Mouse (Mus musculus) forebrain, embryonic 11.5 days (tissue): ENCODE data around the gene Zfp683. TPM values are rescaled to one million over a fixed set of nuclear protein-coding genes. Genes with fewer than 3 reads are reported as not detected.

Experiments
- ATAC-seq: fragments of 200-750 bp; cut with Nextera tagmentation; replicated peaks from 2 replicates; pipeline ENCODE4 v1.8.0; 2017; ENCODE audit warnings: moderate TSS enrichment; ENCODE audit not compliant: low FRiP score
- DNase-seq: peaks from one replicate; pipeline ENCODE4 v3.0.0-alpha.2; 2017; ENCODE audit warnings: low spot score
- H3K27ac ChIP-seq: fragments of 300-500 bp; sonication (generic); 2 replicates; pipeline ENCODE4 v1.5.1; 2014; ENCODE audit warnings: low read depth, low read length
- H3K27me3 ChIP-seq: fragments of 300-500 bp; sonication (generic); 2 replicates; pipeline ENCODE4 v1.6.1; 2014; ENCODE audit warnings: mild to moderate bottlenecking, low read length, mixed read lengths; ENCODE audit not compliant: control insufficient read depth, insufficient read depth
- H3K36me3 ChIP-seq: fragments of 300-500 bp; sonication (generic); 2 replicates; pipeline ENCODE4 v1.6.1; 2014; ENCODE audit warnings: mild to moderate bottlenecking, low read length, moderate library complexity, mixed read lengths; ENCODE audit not compliant: control insufficient read depth, insufficient read depth
- H3K4me1 ChIP-seq: fragments of 300-500 bp; sonication (generic); replicated peaks from 2 replicates; pipeline ENCODE4 v1.6.1; 2014; ENCODE audit warnings: low read length, mixed read lengths; ENCODE audit not compliant: control insufficient read depth, insufficient read depth
- H3K4me2 ChIP-seq: fragments of 300-500 bp; sonication (generic); 2 replicates; pipeline ENCODE4 v1.6.1; 2014; ENCODE audit warnings: low read depth, mild to moderate bottlenecking, low read length, moderate library complexity, mixed read lengths; ENCODE audit not compliant: severe bottlenecking
- H3K4me3 ChIP-seq: fragments of 300-500 bp; sonication (generic); 2 replicates; pipeline ENCODE4 v1.5.1; 2014; ENCODE audit warnings: low read depth, low read length
- H3K9ac ChIP-seq: fragments of 300-500 bp; sonication (generic); 2 replicates; pipeline ENCODE4 v1.6.1; 2014; ENCODE audit warnings: low read length
- H3K9me3 ChIP-seq: fragments of 300-500 bp; sonication (generic); 2 replicates; pipeline ENCODE4 v1.6.1; 2016; ENCODE audit warnings: low read length, mixed read lengths; ENCODE audit not compliant: control insufficient read depth
- whole genome bisulfite sequencing: fragments of 180-500 bp; shearing (Covaris S2); extraction: QIAGEN DNeasy Blood & Tissue Kit; methylation state at CpG from one replicate; pipeline ENCODE4 v1.1.7; 2014; 5-methylcytosine and 5-hydroxymethylcytosine counted together
- polyA plus RNA-seq: library from polyadenylated mRNA; unstranded; fragments of >200 nt; fragmentation: Nextera tagmentation; extraction: Ambion mirVana; gene quantifications from 2 replicates; pipeline ENCODE4 v1.2.1, GENCODE M21; 2014

The Zfp683 gene
- polyA plus RNA-seq, 1 experiment from 2014 or later, result not detected

DNA sequence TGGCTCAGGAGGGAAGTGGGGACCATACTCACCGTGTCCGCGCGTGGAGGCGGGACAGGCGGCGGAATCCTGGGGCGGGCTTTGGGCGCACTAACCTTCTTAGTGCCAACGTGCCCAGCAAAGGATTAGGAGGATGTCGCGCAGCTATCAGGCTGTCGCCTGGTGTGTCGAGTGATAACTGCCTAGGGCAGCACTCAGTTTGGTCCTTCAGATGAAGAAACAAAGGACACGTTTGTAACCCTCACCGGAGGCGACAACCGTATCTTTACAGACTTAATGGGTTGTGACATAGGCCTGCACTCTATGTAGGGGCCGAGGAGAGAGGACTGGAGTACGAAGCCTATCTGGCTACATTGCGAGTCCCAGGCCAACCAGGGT is 49.1 kb downstream of the Zfp683 start:
- H3K9me3 ChIP-seq, result no peaks in the 10 kb centered on the region
- WGBS, result 3% methylated on average over 21 of the region's 21 CpGs
- H3K27ac ChIP-seq, result no peak overlapping the region
- H3K27me3 ChIP-seq, result no peaks in the 10 kb centered on the region
- peak overlapping the region; percentile 64 for H3K4me2 ChIP-seq
- H3K4me3 ChIP-seq, result peak overlapping the region; percentile 69
- no peaks in the 10 kb centered on the region for H3K36me3 ChIP-seq
- peak; percentile 50 for ATAC-seq
- no peaks in the 10 kb centered on the region for H3K4me1 ChIP-seq
- H3K9ac ChIP-seq, result peak overlapping the region; percentile 64
- DNase-seq, result no peak

DNA sequence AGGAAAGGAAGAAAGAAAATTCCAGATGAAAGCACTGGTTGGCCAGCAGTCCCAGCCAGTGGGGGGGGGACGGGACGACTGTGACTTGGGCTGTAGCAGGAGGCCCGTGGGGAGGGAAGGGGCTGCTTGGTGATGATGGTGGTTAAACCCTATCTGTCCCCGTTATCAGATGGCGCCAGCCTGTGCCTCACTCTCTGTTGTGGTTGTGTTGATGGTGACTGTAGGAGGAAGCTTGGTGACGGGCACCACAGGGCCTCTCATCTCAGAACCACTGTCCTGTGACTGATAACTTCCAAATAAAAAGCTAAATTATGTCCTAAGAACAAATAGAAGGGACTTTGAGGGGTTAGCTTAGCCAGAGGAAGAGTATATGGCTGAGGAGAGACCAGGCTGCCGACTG is 52.5 kb downstream of the Zfp683 start:
- DNase-seq (no peak), ATAC-seq (no peak)
- H3K9ac ChIP-seq, result no peak overlapping the region
- 83% methylated on average over 7 of the region's 7 CpGs for WGBS
- no peaks in the 10 kb centered on the region for H3K27me3 ChIP-seq
- H3K4me3 ChIP-seq, result no peak overlapping the region
- H3K4me2 ChIP-seq, result no peak overlapping the region
- no peak overlapping the region for H3K27ac ChIP-seq
- H3K9me3 ChIP-seq, result no peaks in the 10 kb centered on the region
- no peaks in the 10 kb centered on the region for H3K36me3 ChIP-seq
- no peaks in the 10 kb centered on the region for H3K4me1 ChIP-seq

DNA sequence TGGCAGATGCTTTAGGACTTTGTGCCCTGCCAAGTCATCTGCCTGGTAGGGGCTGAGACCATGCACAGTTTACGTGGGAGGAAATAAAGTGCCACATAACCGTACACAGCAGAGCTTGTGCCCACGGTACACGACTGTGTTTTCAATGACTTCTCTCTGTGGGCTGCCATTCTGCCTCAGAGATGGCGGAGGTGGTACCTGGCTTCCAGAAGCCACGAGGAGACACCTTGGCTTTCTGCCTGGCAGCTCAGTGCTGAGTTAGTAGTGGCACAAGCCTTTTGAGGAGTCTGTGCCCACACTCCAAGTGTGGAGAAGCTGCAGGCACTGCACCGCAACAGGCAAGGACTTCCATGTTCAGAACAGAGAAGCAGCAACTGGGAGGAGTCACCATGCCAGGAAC is 54.1 kb downstream of the Zfp683 start:
- 90% methylated on average over 7 of the region's 7 CpGs for WGBS
- Histone ChIP-seq H3K36me3 (no peaks in the 10 kb centered on the region), H3K9ac (no peak overlapping the region), H3K27ac (no peak overlapping the region), H3K9me3 (no peaks in the 10 kb centered on the region), H3K4me1 (no peaks in the 10 kb centered on the region), H3K27me3 (no peaks in the 10 kb centered on the region), H3K4me2 (no peak overlapping the region), H3K4me3 (no peak overlapping the region)
- DNase-seq, result no peak
- ATAC-seq, result no peak

- no peak for DNase-seq
- Histone ChIP-seq H3K9me3 (no peaks in the 10 kb centered on the region), H3K9ac (no peak overlapping the region), H3K4me2 (no peak overlapping the region), H3K4me3 (no peak overlapping the region), H3K4me1 (peaks cover 1% of the 10 kb centered on the region; the same call in 1 of the 2 replicates), H3K27me3 (no peaks in the 10 kb centered on the region), H3K36me3 (no peaks in the 10 kb centered on the region), H3K27ac (no peak overlapping the region)
- no peak for ATAC-seq
- 67% methylated on average over 5 of the region's 5 CpGs for WGBS
These were observed 54.6 kb downstream of the Zfp683 start for GRCm38 (mm10) chr4:134108196-134108595.

Other genes with a start within 250 kb of the Zfp683 start
- gene Rps6ka1, start 166.0 kb upstream of the Zfp683 start, polyA plus RNA-seq, result 31.5 and 32.2 TPM in 2 replicates
- 4,212 and 4,469 TPM in 2 replicates for gene Hmgn2, start 85.2 kb upstream of the Zfp683 start, polyA plus RNA-seq
- 41.9 and 46.5 TPM in 2 replicates for gene Dhdds, start 52.9 kb upstream of the Zfp683 start, polyA plus RNA-seq
- gene Lin28a, start 35.0 kb upstream of the Zfp683 start, polyA plus RNA-seq, result 1.6 and 2.3 TPM in 2 replicates
- 1.9 and 2.5 TPM in 2 replicates for gene Crybg2, start 7.0 kb downstream of the Zfp683 start, polyA plus RNA-seq
- 2.5 and 2.6 TPM in 2 replicates for gene Cd52, start 41.2 kb downstream of the Zfp683 start, polyA plus RNA-seq
- gene Ubxn11, start 48.7 kb downstream of the Zfp683 start, polyA plus RNA-seq, result 6.6 and 7.0 TPM in 2 replicates
- gene Sh3bgrl3, start 75.0 kb downstream of the Zfp683 start, polyA plus RNA-seq, result 264 and 278 TPM in 2 replicates
- 30.1 and 33.8 TPM in 2 replicates for gene Cep85, start 133.3 kb downstream of the Zfp683 start, polyA plus RNA-seq
- not detected in 2 replicates for gene Gm7534, start 149.2 kb downstream of the Zfp683 start, polyA plus RNA-seq
- gene Catsper4, start 173.5 kb downstream of the Zfp683 start, polyA plus RNA-seq, result not detected in 2 replicates
- 0.24 and 0.45 TPM in 2 replicates for gene Cnksr1, start 184.6 kb downstream of the Zfp683 start, polyA plus RNA-seq
- 0.64 and 0.77 TPM in 2 replicates for gene E130218I03Rik, start 189.8 kb downstream of the Zfp683 start, polyA plus RNA-seq
- gene Zfp593, start 191.8 kb downstream of the Zfp683 start, polyA plus RNA-seq, result 17.8 and 18.0 TPM in 2 replicates
- 0.63 TPM in 1 of 2 replicates, not detected in the other for gene Gm30191, start 193.1 kb downstream of the Zfp683 start, polyA plus RNA-seq
- gene Grrp1, start 200.3 kb downstream of the Zfp683 start, polyA plus RNA-seq, result 4.8 and 5.2 TPM in 2 replicates
- gene Pdik1l, start 234.1 kb downstream of the Zfp683 start, polyA plus RNA-seq, result 26.7 and 31.2 TPM in 2 replicates